Mouse (Mus musculus) natural killer cell, adult 2 months (primary cell): ENCODE results near the gene Tsc22d4.

ENCODE experiments used
- DNase-seq, 2 experiments: peaks; one replicate each; pipeline ENCODE4 v3.0.0; 2022; ENCODE audit warnings: low spot score in 2 of 2

Tsc22d4 gene

GRCm38 (mm10) chr5:137788171-137788570 lies 42.6 kb downstream of the Tsc22d4 start:
- DNase-seq, result no peak

- no peak for DNase-seq
Measured at GRCm38 (mm10) chr5:137788946-137789531, 43.5 kb downstream of the Tsc22d4 start.

- no peak for DNase-seq
Measured at GRCm38 (mm10) chr5:137791553-137791952, 46.0 kb downstream of the Tsc22d4 start.

DNA sequence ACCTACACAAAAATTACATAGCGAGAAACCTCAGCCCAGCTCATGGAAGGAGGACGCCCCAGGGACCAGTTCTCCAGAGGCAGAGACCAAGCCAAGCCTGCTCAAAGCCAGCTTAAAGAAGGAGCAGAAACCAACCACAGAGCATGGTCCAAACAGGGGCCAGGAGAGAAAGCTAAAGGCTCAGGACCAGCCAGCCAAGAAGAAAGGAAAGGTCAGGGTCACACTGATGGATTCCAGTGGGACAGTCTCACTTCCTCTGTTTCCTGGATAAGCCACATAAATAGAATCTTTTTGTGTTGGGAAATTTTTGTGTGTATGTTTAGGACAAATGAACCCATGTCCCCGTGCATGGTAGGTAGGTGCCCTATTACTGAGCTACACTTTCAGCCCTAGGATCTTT lies 51.1 kb downstream of the Tsc22d4 start:
- no peak for DNase-seq

- DNase-seq, result no peak
Measured at GRCm38 (mm10) chr5:137800917-137801316, 55.4 kb downstream of the Tsc22d4 start.

DNA sequence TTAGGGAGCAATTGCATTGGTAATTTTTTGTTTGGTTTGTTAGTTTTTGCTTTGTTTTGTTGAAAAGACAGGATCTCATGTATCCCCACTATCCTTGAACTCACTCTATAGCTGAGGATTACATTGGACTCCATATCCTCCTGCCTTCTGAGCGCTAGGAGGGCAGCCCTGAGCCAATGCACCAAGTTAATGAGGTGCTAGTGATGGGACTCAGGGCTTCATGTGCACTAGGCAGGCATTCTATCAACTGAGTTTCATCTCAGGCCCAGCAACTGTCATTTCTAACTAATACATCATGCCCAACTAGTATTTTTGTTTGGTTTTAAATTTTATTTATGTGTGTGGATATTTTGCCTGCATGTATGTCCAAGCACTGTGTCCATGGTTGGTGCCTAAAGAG lies 60.6 kb downstream of the Tsc22d4 start:
- DNase-seq, result no peak

GRCm38 (mm10) chr5:137808316-137808715 lies 62.8 kb downstream of the Tsc22d4 start:
- no peak for DNase-seq

GRCm38 (mm10) chr5:137817466-137818222 lies 72.1 kb downstream of the Tsc22d4 start:
- DNase-seq, result no peak
